Mouse (Mus musculus) hindbrain, embryonic 12.5 days (tissue): ENCODE results near the gene Ero1l. TPM values are rescaled to one million over a fixed set of nuclear protein-coding genes. Genes with fewer than 3 reads are reported as not detected.

ENCODE experiments used
- ATAC-seq: fragments of 200-750 bp; cut with Nextera tagmentation; 2 replicates; pipeline ENCODE4 v1.8.0; 2017; ENCODE audit warnings: moderate TSS enrichment; ENCODE audit not compliant: low FRiP score
- H3K27ac ChIP-seq: fragments of 300-500 bp; sonication (generic); 2 replicates; pipeline ENCODE4 v1.5.1; 2016; ENCODE audit warnings: mild to moderate bottlenecking
- H3K27me3 ChIP-seq: fragments of 300-500 bp; sonication (generic); 2 replicates; pipeline ENCODE4 v1.6.1; 2016; ENCODE audit warnings: mild to moderate bottlenecking
- H3K36me3 ChIP-seq: fragments of 300-500 bp; sonication (generic); 2 replicates; pipeline ENCODE4 v1.6.1; 2016; ENCODE audit warnings: mild to moderate bottlenecking
- H3K4me1 ChIP-seq: fragments of 300-500 bp; sonication (generic); 2 replicates; pipeline ENCODE4 v1.6.1; 2016
- H3K4me2 ChIP-seq: fragments of 300-500 bp; sonication (generic); replicated peaks from 2 replicates; pipeline ENCODE4 v1.6.1; 2016; ENCODE audit warnings: mild to moderate bottlenecking
- H3K4me3 ChIP-seq: fragments of 300-500 bp; sonication (generic); 2 replicates; pipeline ENCODE4 v1.5.1; 2016; ENCODE audit warnings: mild to moderate bottlenecking
- H3K9ac ChIP-seq: fragments of 300-500 bp; sonication (generic); 2 replicates; pipeline ENCODE4 v1.6.1; 2016; ENCODE audit warnings: mild to moderate bottlenecking, moderate library complexity
- H3K9me3 ChIP-seq: fragments of 300-500 bp; sonication (generic); replicated peaks from 2 replicates; pipeline ENCODE4 v1.6.1; 2016; ENCODE audit warnings: mild to moderate bottlenecking
- WGBS: fragments of 180-500 bp; shearing (Covaris S2); methylation state at CpG from one replicate; pipeline ENCODE4 v1.1.7; 2016; 5-methylcytosine and 5-hydroxymethylcytosine counted together
- polyA plus RNA-seq: library from polyadenylated mRNA; unstranded; fragments of >200 nt; fragmentation: Nextera tagmentation; extraction: Ambion mirVana; gene quantifications from 2 replicates; pipeline ENCODE4 v1.2.1, GENCODE M21; 2016

The Ero1l gene
- polyA plus RNA-seq, 1 experiment from 2014 or later = 40.9 TPM

DNA sequence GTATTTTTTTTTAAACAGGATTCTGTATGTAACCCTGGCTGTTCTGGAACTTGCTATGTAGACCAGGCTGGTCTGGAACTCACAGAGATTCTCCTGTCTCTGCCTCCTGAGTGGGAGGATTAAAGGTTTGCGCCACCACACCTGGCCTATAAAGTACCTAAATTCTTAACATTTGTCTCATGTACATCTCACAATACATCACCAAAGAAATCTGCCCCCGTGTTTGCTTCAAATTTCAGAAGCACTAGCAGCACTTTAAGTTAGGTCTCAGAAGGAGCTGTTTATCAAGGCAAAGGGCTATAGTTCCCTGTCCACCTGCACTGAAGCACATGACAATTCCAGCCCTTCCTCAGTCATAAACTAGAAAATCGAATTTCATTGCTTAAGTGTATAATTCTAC lies 36.5 kb downstream of the Ero1l start:
- no peaks in the 10 kb centered on the region for H3K4me1 ChIP-seq
- no peaks in the 10 kb centered on the region for H3K27me3 ChIP-seq
- ATAC-seq = no peak
- peaks cover 23% of the 10 kb centered on the region for H3K36me3 ChIP-seq
- H3K27ac ChIP-seq = no peak overlapping the region
- no peak overlapping the region for H3K4me2 ChIP-seq
- no peak overlapping the region for H3K4me3 ChIP-seq
- no peaks in the 10 kb centered on the region for H3K9me3 ChIP-seq
- H3K9ac ChIP-seq = no peak overlapping the region
- 91% methylated on average over 3 of the region's 3 CpGs for WGBS

GRCm38 (mm10) chr14:45275816-45276215 lies 42.8 kb downstream of the Ero1l start:
- Histone ChIP-seq H3K4me2 (no peak overlapping the region), H3K9ac (no peak overlapping the region), H3K4me3 (no peak overlapping the region), H3K36me3 (peaks cover 15% of the 10 kb centered on the region; the same call in 1 of the 2 replicates), H3K4me1 (no peaks in the 10 kb centered on the region), H3K27ac (no peak overlapping the region), H3K9me3 (no peaks in the 10 kb centered on the region), H3K27me3 (no peaks in the 10 kb centered on the region)
- WGBS = 85% methylated on average over 6 of the region's 6 CpGs
- no peak for ATAC-seq

DNA sequence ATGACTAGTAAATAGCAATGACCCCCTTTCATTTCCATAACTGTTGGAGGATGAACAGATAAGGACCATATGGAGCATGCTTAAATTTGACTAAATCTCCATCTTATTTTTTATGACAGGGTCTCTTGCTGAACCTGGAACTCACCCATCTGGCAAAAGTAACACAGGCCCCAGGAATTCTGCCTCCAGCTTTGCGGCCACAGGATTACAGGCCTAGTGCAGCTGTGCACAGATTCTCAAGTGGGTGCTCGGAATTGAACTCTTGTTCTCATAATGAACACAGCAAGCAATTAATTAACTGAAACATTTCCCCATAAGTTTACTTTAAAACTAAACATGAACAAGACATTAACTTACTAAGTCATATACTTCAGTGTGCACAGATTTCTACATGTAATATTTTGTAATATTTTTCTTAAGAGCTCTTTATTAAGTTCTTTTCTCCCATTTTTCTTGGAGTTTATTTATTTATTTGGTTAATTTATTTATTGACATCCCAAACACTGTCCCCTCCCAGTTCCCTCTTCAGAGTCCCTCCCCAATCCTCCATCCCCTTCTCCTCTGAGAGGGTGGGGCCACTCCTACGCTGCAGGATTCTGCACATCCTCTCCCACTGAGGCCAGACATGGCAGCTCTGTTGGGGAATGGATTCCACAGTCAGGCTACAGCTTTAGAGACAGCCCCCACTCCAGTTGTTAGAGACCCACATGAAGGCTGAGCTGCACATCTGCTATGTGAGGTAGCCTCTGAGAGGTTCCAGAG lies 54.6 kb downstream of the Ero1l start:
- Histone ChIP-seq H3K9ac (no peak overlapping the region), H3K9me3 (no peaks in the 10 kb centered on the region), H3K4me2 (no peak overlapping the region), H3K27ac (no peak overlapping the region), H3K4me3 (no peak overlapping the region), H3K4me1 (no peaks in the 10 kb centered on the region), H3K27me3 (no peaks in the 10 kb centered on the region), H3K36me3 (peaks cover 21% of the 10 kb centered on the region)
- 89% methylated on average over 3 of the region's 3 CpGs for WGBS
- ATAC-seq = no peak

DNA sequence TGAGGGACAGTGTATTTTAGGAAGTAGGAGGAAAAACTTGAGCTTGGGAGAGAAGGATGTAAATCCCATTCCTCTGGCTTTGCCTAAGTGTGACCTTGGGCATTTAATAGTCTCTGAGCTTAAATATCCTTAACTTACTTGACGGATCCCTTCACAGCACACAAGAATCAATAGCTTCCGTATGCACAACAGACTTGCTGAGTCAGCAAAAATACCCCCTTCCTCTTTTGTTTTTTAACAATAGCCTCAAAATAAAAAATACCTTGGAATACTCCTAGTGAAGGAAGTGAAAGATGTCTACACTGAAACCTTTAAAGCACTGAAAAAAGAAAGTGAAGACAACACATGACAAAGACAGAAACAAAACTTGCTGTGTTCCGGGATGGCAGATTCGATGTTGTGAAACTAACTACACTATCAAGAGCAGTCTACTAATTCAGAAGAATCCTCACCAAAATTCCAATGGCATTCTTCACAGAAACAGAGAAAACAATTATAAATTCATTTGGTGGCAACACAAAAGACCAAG lies 67.0 kb downstream of the Ero1l start:
- Histone ChIP-seq H3K4me1 (no peaks in the 10 kb centered on the region), H3K36me3 (peaks cover 15% of the 10 kb centered on the region; the same call in 1 of the 2 replicates), H3K4me2 (no peak overlapping the region), H3K4me3 (no peak overlapping the region), H3K9me3 (no peaks in the 10 kb centered on the region), H3K27ac (no peak overlapping the region), H3K27me3 (no peaks in the 10 kb centered on the region), H3K9ac (no peak overlapping the region)
- WGBS = 88% methylated on average over 4 of the region's 4 CpGs
- ATAC-seq = no peak

DNA sequence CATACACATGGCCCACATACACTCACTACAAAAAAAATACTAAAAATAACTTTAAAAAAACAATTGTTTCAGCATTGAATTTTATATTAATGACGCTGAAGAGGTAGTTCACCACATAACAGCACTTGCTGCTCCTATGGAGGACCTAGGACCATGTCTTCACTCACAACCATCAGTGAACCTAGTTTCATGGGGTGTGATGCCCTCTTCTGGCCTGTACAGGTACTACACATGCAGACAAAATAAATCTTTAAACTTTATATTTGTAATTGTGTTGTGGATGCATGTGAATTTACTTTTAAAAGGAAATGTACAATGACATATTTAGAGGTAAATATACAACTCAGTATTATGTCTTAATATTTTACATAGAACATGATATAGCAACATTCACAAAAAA lies 77.0 kb downstream of the Ero1l start:
- 64% methylated on average over 1 of the region's 1 CpGs for WGBS
- H3K4me2 ChIP-seq = no peak overlapping the region
- no peak overlapping the region for H3K9ac ChIP-seq
- no peak overlapping the region for H3K27ac ChIP-seq
- no peak; the same call in 1 of the 2 replicates for ATAC-seq
- no peak overlapping the region for H3K4me3 ChIP-seq
- H3K4me1 ChIP-seq = no peaks in the 10 kb centered on the region
- H3K9me3 ChIP-seq = no peaks in the 10 kb centered on the region
- no peaks in the 10 kb centered on the region for H3K27me3 ChIP-seq
- H3K36me3 ChIP-seq = no peaks in the 10 kb centered on the region

DNA sequence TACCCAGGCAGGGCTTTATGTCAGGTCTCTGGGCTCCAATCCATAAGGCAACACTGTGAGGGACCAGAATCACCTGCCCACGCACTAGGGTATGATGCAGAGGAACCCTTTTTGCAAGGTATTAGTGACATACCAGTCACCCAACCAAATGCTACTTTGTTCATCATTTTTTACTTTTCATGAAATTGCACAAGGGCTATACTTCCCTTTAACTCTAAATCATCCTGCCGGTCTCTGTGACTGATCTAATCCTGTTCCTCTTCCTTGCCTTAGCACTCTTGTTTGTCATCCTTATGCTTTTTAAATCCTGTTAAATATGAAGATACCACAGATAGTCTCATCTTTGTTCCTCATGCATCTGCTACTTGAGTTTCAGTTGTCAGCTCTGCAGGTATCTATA lies 79.5 kb downstream of the Ero1l start:
- no peaks in the 10 kb centered on the region for H3K9me3 ChIP-seq
- ATAC-seq = no peak
- no peaks in the 10 kb centered on the region for H3K4me1 ChIP-seq
- no peak overlapping the region for H3K9ac ChIP-seq
- no peaks in the 10 kb centered on the region for H3K36me3 ChIP-seq
- no peak overlapping the region for H3K4me2 ChIP-seq
- H3K27ac ChIP-seq = no peak overlapping the region
- no peaks in the 10 kb centered on the region for H3K27me3 ChIP-seq
- 82% methylated on average over 2 of the region's 2 CpGs for WGBS
- H3K4me3 ChIP-seq = no peak overlapping the region

Other genes starting within 250 kb of the Ero1l start
- gene Gpr137c, start 99.1 kb downstream of the Ero1l start, polyA plus RNA-seq = 11.7 and 12.1 TPM in 2 replicates
- 31.8 and 33.0 TPM in 2 replicates for gene Txndc16, start 98.4 kb downstream of the Ero1l start, polyA plus RNA-seq
- 197 and 206 TPM in 2 replicates for gene Psmc6, start 11.0 kb upstream of the Ero1l start, polyA plus RNA-seq
- gene Styx, start 32.3 kb upstream of the Ero1l start, polyA plus RNA-seq = 46.2 and 58.4 TPM in 2 replicates
- 36.5 and 39.1 TPM in 2 replicates for gene Gnpnat1, start 86.1 kb upstream of the Ero1l start, polyA plus RNA-seq
- gene Fermt2, start 211.3 kb upstream of the Ero1l start, polyA plus RNA-seq = 75.1 and 84.3 TPM in 2 replicates